Mouse (Mus musculus) lung, postnatal 14 days (tissue): ENCODE results near the gene Aldh8a1.

Experiments used
- DNase-seq: peaks from one replicate; pipeline ENCODE4 v3.0.0; 2021

The Aldh8a1 gene

GRCm38 (mm10) chr10:21376682-21377473 is at the start of gene Aldh8a1:
Aldh8a1 (plus strand) TSS chr10:21377291.
- no peak for DNase-seq

- peak; percentile 7 for DNase-seq
Observed at GRCm38 (mm10) chr10:21327605-21328135, 49.4 kb upstream of the Aldh8a1 start.

- DNase-seq = peak; percentile 5
Observed at GRCm38 (mm10) chr10:21334349-21335105, 42.6 kb upstream of the Aldh8a1 start.

GRCm38 (mm10) chr10:21335534-21335933 is 41.6 kb upstream of the Aldh8a1 start:
- DNase-seq = no peak

- DNase-seq = peak; percentile 21
Observed at GRCm38 (mm10) chr10:21337191-21337590, 39.9 kb upstream of the Aldh8a1 start.

GRCm38 (mm10) chr10:21341706-21342105 is 35.4 kb upstream of the Aldh8a1 start:
- no peak for DNase-seq

- DNase-seq = no peak
Observed at GRCm38 (mm10) chr10:21342331-21343005, 34.6 kb upstream of the Aldh8a1 start.

GRCm38 (mm10) chr10:21347332-21347731 is 29.8 kb upstream of the Aldh8a1 start:
- no peak for DNase-seq

GRCm38 (mm10) chr10:21349449-21349848 is 27.6 kb upstream of the Aldh8a1 start:
- DNase-seq = no peak

- DNase-seq = no peak
Observed at GRCm38 (mm10) chr10:21349946-21350345, 27.1 kb upstream of the Aldh8a1 start.

GRCm38 (mm10) chr10:21350531-21351515 is 26.3 kb upstream of the Aldh8a1 start:
- DNase-seq = no peak

- DNase-seq = no peak
Observed at GRCm38 (mm10) chr10:21351766-21352165, 25.3 kb upstream of the Aldh8a1 start.

- no peak for DNase-seq
Observed at GRCm38 (mm10) chr10:21353890-21354289, 23.2 kb upstream of the Aldh8a1 start.

GRCm38 (mm10) chr10:21354506-21354905 is 22.6 kb upstream of the Aldh8a1 start:
- DNase-seq = no peak

- DNase-seq = no peak
Observed at GRCm38 (mm10) chr10:21357986-21358385, 19.1 kb upstream of the Aldh8a1 start.

- no peak for DNase-seq
Observed at GRCm38 (mm10) chr10:21359086-21359485, 18.0 kb upstream of the Aldh8a1 start.

GRCm38 (mm10) chr10:21361871-21362270 is 15.2 kb upstream of the Aldh8a1 start:
- DNase-seq = no peak

GRCm38 (mm10) chr10:21363297-21363696 is 13.8 kb upstream of the Aldh8a1 start:
- DNase-seq = no peak

- no peak for DNase-seq
Observed at GRCm38 (mm10) chr10:21364946-21365345, 12.1 kb upstream of the Aldh8a1 start.

- no peak for DNase-seq
Observed at GRCm38 (mm10) chr10:21365897-21366296, 11.2 kb upstream of the Aldh8a1 start.

GRCm38 (mm10) chr10:21366471-21366870 is 10.6 kb upstream of the Aldh8a1 start:
- DNase-seq = no peak

- no peak for DNase-seq
Observed at GRCm38 (mm10) chr10:21367481-21367880, 9.6 kb upstream of the Aldh8a1 start.
